Mouse (Mus musculus) liver, embryonic 11.5 days (tissue): ENCODE results near the gene Nrsn2. TPM values are rescaled to one million over a fixed set of nuclear protein-coding genes. Genes with fewer than 3 reads are reported as not detected.
A peak's percentile ranks its signal among the peaks of the same experiment; 100 is the strongest.

ENCODE experiments used
- ATAC-seq: fragments of 200-750 bp; cut with Nextera tagmentation; replicated peaks from 2 replicates; pipeline ENCODE4 v1.8.0; 2017; ENCODE audit warnings: moderate number of reproducible peaks, mild to moderate bottlenecking, moderate TSS enrichment, moderate library complexity; ENCODE audit not compliant: low FRiP score
- DNase-seq: peaks from one replicate; pipeline ENCODE4 v3.0.0-alpha.2; 2017; ENCODE audit warnings: low spot score
- H3K27ac ChIP-seq: fragments of 300-500 bp; sonication (generic); 2 replicates; pipeline ENCODE4 v1.5.1; 2014; ENCODE audit warnings: mild to moderate bottlenecking, low read depth, low read length, control low read depth
- H3K27me3 ChIP-seq: fragments of 300-500 bp; sonication (generic); replicated peaks from 2 replicates; pipeline ENCODE4 v1.6.1; 2014; ENCODE audit warnings: low read length, mixed read lengths; ENCODE audit not compliant: control insufficient read depth, insufficient read depth
- H3K36me3 ChIP-seq: fragments of 300-500 bp; sonication (generic); 2 replicates; pipeline ENCODE4 v1.6.1; 2014; ENCODE audit warnings: mild to moderate bottlenecking, low read length, moderate library complexity, mixed read lengths; ENCODE audit not compliant: control insufficient read depth, insufficient read depth
- H3K4me1 ChIP-seq: fragments of 300-500 bp; sonication (generic); replicated peaks from 2 replicates; pipeline ENCODE4 v1.6.1; 2014; ENCODE audit warnings: low read length, mixed read lengths; ENCODE audit not compliant: control insufficient read depth, insufficient read depth
- H3K4me2 ChIP-seq: fragments of 300-500 bp; sonication (generic); 2 replicates; pipeline ENCODE4 v1.6.1; 2014; ENCODE audit warnings: mild to moderate bottlenecking, control low read depth, moderate library complexity
- H3K4me3 ChIP-seq: fragments of 300-500 bp; sonication (generic); 2 replicates; pipeline ENCODE4 v1.5.1; 2014; ENCODE audit warnings: low read depth, low read length, control low read depth
- H3K9ac ChIP-seq: fragments of 300-500 bp; sonication (generic); 2 replicates; pipeline ENCODE4 v1.6.1; 2014; ENCODE audit warnings: low read depth, low read length, control low read depth
- H3K9me3 ChIP-seq: fragments of 300-500 bp; sonication (generic); 2 replicates; pipeline ENCODE4 v1.6.1; 2016; ENCODE audit warnings: low read length, inconsistent platforms, mixed read lengths; ENCODE audit not compliant: control insufficient read depth
- WGBS: fragments of 180-500 bp; shearing (Covaris S2); extraction: QIAGEN DNeasy Blood & Tissue Kit; methylation state at CpG from one replicate; pipeline ENCODE4 v1.1.7; 2014; 5-methylcytosine and 5-hydroxymethylcytosine counted together
- polyA plus RNA-seq: library from polyadenylated mRNA; unstranded; fragments of >200 nt; fragmentation: Nextera tagmentation; extraction: Ambion mirVana; gene quantifications from 2 replicates; pipeline ENCODE4 v1.2.1, GENCODE M21; 2014

Nrsn2 gene
- polyA plus RNA-seq, 1 experiment from 2014 or later = 0.45 TPM

DNA sequence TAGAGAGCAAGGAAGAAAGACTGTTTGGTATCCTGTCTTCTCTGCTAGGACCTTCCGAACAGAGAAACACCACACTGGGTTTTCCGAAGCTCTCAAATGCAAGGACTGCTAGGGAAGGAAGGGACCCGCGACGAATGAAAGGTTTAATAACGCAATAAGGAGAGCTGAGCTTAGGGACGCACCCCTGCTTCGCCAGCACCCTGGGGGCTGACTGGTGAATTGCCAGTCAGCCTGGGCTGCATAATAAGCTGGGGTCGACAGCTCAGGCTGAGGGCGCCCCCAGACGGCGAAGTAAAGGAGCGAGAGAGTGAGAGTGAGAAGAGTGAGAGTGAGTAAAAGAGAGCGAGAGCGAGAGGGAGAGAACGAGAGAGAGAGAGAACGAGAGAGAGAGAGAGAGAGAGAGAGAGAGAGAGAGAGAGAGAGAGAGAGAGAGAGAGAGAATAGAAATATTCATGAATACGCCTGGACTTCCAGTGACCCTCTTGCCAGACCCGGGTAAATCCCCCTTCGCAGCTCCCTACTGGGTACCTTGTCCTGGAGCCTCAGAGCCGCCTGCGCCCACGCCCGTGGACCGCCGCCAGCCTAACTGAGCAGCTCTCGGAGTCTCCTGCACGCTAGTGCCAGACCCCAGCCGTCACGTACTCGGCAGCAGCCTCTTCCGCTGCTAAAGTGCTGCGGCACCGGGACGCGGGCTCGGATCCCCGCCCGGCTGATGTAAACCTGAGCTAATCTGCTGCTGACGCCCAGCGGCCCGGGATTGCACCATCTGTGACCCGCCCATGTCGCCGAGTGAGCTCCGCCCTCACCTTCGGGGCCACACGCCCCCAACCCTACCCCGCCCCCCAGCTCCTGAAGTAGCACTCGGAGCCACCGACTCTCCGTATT lies 32.9 kb downstream of the Nrsn2 start, which contains the start of gene Trib3:
Gene Trib3, minus strand, starts transcription at position 704 of the 885 bp plus-strand sequence.
- peak within 1 kb of the TSS; percentile 74 for H3K27ac ChIP-seq
- WGBS = under 1% methylated on average over 52 of the region's 52 CpGs

DNA sequence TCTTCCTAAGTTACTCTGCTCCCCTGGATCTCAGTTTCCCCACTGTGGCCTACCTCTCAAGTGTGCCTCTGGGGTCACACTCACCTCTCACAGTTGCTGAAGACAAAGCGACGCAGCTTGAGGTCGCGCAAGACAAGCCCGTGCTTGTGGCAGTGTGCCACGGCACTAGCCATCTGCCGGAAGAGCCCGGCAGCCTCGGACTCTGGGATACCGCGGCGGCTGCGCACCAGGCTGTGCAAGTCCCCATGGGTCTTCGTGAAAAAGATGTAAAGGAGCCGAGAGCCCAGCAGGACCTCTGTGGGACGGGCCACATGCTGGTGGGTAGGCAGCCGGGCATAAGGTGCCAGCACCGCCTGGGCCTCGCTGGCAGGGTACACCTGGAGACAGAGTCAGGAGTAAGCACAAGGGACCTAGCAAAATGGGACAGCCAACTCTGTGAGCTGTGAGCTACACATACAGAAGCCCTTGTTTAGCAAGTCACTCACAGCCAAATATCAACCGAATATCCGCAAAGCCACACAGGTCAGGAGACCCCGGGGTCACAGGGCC lies 36.7 kb downstream of the Nrsn2 start:
- H3K4me1 ChIP-seq = peaks cover 17% of the 10 kb centered on the region
- no peaks in the 10 kb centered on the region for H3K27me3 ChIP-seq
- no peak for DNase-seq
- no peak overlapping the region for H3K27ac ChIP-seq
- H3K9me3 ChIP-seq = no peaks in the 10 kb centered on the region
- no peak overlapping the region for H3K4me2 ChIP-seq
- H3K36me3 ChIP-seq = no peaks in the 10 kb centered on the region
- H3K9ac ChIP-seq = no peak overlapping the region
- ATAC-seq = no peak
- H3K4me3 ChIP-seq = no peak overlapping the region
- WGBS = 90% methylated on average over 22 of the region's 22 CpGs

More for the DNA sequence above, 32.9 kb downstream of the Nrsn2 start, which contains the start of gene Trib3:
- H3K4me2 ChIP-seq = peak within 1 kb of the TSS; percentile 96
- ATAC-seq (peak; percentile 81), DNase-seq (peak; percentile 86)
- no peaks in the 10 kb centered on the region for H3K9me3 ChIP-seq
- peaks cover 29% of the 10 kb centered on the region for H3K4me1 ChIP-seq
- H3K4me3 ChIP-seq = peak within 1 kb of the TSS; percentile 73
- H3K27me3 ChIP-seq = no peaks in the 10 kb centered on the region
- H3K36me3 ChIP-seq = no peaks in the 10 kb centered on the region
- H3K9ac ChIP-seq = peak within 1 kb of the TSS; percentile 77

DNA sequence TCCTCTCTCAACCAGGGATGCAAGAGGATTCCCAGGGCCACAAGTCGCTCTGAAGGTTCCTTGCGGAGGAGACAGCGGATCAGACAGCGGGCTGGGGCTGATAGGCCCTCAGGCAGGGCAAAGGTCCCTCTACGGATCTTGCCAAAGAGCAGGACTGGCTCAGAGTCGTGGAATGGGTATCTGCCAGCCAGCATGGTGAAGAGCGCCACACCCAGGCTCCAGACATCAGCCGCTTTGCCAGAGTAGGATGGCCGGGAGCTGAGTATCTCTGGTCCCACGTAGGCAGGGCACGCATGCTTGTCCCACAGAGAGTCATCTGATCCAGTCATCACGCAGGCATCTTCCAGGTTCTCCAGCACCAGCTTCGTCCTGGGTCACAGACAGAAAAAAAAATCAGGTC lies 38.1 kb downstream of the Nrsn2 start:
- DNase-seq (no peak), ATAC-seq (no peak)
- Histone ChIP-seq H3K27ac (no peak overlapping the region), H3K4me1 (peaks cover 19% of the 10 kb centered on the region), H3K9me3 (no peaks in the 10 kb centered on the region), H3K36me3 (no peaks in the 10 kb centered on the region), H3K9ac (no peak overlapping the region), H3K27me3 (no peaks in the 10 kb centered on the region), H3K4me2 (no peak overlapping the region), H3K4me3 (no peak overlapping the region)
- WGBS = 80% methylated on average over 13 of the region's 13 CpGs

DNA sequence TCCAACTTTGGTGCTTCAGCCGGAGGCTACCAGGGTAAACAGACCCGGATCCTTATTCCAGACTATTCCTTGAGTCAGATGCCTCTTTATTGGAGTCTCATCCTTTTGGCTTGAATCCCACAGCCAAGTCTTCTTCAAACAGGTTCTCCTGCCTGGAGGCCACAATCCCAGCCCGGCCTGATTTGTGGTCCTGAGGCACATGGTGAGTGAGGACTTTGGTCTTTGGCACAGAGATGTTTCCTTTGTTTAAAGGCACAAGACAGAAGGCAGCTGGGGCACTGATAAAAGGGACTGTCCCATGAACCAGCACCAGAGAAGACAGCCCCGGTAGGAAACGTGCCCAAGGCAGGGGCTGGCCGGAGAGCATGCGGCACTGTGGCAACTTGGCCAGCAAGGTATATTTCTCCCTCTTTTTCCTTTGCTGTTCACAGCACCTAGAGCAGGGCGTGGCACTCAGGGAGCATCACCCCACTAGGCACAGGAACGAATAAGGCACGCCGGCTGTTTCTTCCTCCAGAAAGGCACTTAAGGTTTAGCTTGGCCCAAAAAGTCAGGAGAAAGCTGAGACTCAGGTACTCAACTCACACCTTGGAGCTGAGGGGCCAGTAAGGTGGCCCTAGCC lies 38.7 kb downstream of the Nrsn2 start:
- DNase-seq (no peak), ATAC-seq (no peak)
- no peak overlapping the region for H3K4me2 ChIP-seq
- no peaks in the 10 kb centered on the region for H3K27me3 ChIP-seq
- H3K36me3 ChIP-seq = no peaks in the 10 kb centered on the region
- WGBS = 88% methylated on average over 11 of the region's 11 CpGs
- no peak overlapping the region for H3K9ac ChIP-seq
- H3K27ac ChIP-seq = no peak overlapping the region
- peaks cover 15% of the 10 kb centered on the region for H3K4me1 ChIP-seq
- H3K4me3 ChIP-seq = no peak overlapping the region
- no peaks in the 10 kb centered on the region for H3K9me3 ChIP-seq

DNA sequence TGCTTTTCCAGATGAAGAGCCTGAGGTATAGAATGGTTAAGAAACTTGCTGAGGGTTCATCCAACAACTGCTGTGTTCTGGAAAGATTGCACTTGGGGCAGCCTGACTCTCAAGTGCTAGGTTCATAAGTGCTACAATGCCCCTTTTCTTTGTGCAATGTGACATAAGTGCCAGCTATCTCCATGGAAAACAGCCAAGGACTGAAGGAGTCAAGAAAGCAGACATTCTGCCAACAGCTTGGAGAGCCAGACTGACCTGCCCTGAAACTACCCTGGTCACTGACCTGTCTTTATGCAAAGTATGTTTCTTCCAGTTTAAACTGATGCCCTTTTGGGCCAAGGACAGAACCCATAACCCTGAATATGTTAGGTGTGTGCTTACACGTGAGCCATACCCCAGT lies 39.6 kb downstream of the Nrsn2 start:
- H3K4me3 ChIP-seq = no peak overlapping the region
- no peak overlapping the region for H3K27ac ChIP-seq
- 65% methylated on average over 1 of the region's 1 CpGs for WGBS
- DNase-seq (no peak), ATAC-seq (no peak)
- H3K9me3 ChIP-seq = no peaks in the 10 kb centered on the region
- no peak overlapping the region for H3K9ac ChIP-seq
- H3K27me3 ChIP-seq = no peaks in the 10 kb centered on the region
- no peak overlapping the region for H3K4me2 ChIP-seq
- no peaks in the 10 kb centered on the region for H3K36me3 ChIP-seq
- peaks cover 13% of the 10 kb centered on the region for H3K4me1 ChIP-seq

DNA sequence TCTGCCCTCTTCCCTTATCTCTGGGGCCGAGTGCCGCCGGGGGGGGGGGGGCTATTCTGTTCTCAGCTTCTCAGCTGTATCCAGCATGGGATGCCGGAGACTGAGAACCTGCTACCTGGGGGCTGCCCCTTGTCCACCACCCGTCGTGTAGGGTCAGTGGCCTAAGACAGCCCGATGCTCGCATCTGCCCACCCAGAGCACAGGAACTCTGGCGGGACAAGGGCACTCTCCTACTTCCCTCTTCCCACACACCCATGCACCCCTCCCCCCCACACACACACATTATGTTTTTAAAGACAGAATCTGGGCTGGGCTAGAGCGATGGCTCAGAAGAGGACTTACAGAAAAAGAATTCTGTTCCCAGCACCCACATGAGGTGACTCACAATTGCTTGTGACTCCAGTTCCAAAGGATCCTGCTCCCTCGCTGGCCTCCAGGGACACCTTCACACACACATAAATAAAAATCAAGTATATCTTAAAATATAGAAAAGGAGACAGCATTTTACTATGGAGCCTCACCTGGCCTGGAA lies 41.1 kb downstream of the Nrsn2 start:
- WGBS = 39% methylated on average over 10 of the region's 11 CpGs
- Histone ChIP-seq H3K9me3 (no peaks in the 10 kb centered on the region), H3K36me3 (no peaks in the 10 kb centered on the region), H3K4me3 (no peak overlapping the region), H3K4me2 (no peak overlapping the region), H3K4me1 (peaks cover 25% of the 10 kb centered on the region), H3K9ac (no peak overlapping the region), H3K27me3 (no peaks in the 10 kb centered on the region), H3K27ac (no peak overlapping the region)
- ATAC-seq (no peak), DNase-seq (no peak)

DNA sequence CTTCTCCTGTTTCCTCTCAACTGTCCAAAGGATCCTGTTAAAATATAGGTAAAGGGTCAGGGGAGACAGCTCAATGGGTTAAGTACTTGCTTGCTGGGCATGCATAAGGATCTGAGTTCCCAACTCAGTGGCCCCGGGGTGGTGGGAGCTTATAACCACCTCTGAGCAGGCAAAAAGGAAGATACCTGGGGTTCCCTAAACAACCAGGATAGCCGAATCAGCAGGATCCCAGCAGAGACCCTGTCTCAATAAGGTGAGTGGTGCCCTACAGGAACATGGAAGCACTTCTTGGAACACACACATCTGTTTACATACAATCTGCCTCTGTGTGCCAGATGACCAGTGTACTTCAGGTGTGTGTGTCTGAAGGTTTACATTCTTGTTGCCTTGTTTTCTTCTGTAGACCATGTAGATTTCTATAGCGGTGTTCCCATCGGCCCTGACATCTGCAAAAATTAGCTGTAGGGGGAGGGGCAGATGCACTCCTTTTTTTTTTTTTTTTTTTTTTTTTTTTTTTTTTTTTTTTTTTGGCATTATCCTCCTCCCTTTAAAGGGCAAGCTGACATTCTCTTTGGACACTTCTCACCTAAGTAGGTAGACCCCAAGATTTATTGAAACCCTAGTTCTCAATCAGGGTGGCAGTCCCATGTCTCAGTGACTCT lies 43.0 kb downstream of the Nrsn2 start:
- Histone ChIP-seq H3K27me3 (no peaks in the 10 kb centered on the region), H3K9me3 (no peaks in the 10 kb centered on the region), H3K9ac (no peak overlapping the region), H3K4me1 (peaks cover 26% of the 10 kb centered on the region), H3K4me3 (no peak overlapping the region), H3K36me3 (peaks cover 3% of the 10 kb centered on the region; the same call in 1 of the 2 replicates), H3K4me2 (0 out of 2 replicates have a peak overlapping the region, but pooled peaks have one; percentile 96), H3K27ac (no peak overlapping the region)
- DNase-seq (no peak), ATAC-seq (no peak)
- WGBS = 73% methylated on average over 4 of the region's 4 CpGs

DNA sequence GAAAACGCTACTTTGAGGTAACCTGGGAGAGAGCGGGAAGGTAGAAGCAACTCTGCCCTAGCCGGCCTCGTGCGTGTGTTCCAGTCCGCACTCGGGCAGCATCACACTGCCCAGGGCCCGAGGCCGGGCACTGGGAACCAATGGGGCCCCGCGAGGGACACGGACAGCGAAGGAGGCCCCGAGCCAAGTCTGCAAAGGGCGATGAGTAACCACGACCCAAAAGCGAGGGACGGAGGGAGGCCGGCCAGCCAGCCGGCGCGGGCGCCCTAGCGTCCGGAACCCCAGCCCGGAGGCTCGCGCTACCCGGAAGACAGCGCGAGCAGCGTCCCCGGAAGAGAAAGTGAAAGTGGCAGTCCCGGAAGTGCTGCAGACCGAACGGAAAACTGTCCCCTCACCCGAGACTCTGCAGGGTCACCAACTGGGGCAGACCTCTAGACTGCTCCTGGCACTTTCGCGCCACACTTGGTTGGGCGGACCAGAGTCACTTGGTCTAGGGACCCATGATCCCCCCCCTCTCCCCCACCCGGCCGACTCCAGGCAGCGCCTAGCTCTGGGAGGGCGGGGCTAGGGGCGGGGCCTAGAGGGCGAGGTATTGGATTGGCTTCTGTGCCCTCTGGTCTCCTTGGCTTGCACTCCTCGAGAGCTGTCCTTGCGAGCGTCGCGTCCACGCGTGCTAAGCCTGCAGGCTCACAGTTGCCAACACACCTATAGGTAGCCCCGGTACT lies 44.2 kb downstream of the Nrsn2 start, which contains the start of gene Rbck1:
Gene Rbck1, minus strand, starts transcription at position 553 of the 725 bp plus-strand sequence.
- peak; percentile 94 for DNase-seq
- Histone ChIP-seq H3K27ac (peak within 1 kb of the TSS; percentile 93), H3K9ac (peak within 1 kb of the TSS; percentile 95), H3K36me3 (peaks cover 5% of the 10 kb centered on the region; the same call in 1 of the 2 replicates), H3K9me3 (no peaks in the 10 kb centered on the region), H3K4me2 (peak within 1 kb of the TSS; percentile 96), H3K4me3 (peak within 1 kb of the TSS; percentile 95), H3K27me3 (no peaks in the 10 kb centered on the region), H3K4me1 (peaks cover 28% of the 10 kb centered on the region)
- ATAC-seq = peak; percentile 95
- WGBS = under 1% methylated on average over 54 of the region's 54 CpGs
